Mouse (Mus musculus) urinary bladder, adult 2 months (tissue): ENCODE measurements around the gene Dbr1. TPM values are rescaled to one million over a fixed set of nuclear protein-coding genes. Genes with fewer than 3 reads are reported as not detected.
"Not testable (repeated sequence)": the region's sequence is repeated elsewhere in the genome, so short reads cannot be mapped to it uniquely, and the experiment has no call there.

ENCODE experiments used
- DNase-seq: peaks from one replicate; pipeline ENCODE4 v3.0.0; 2022; ENCODE audit warnings: low spot score
- polyA plus RNA-seq: library from polyadenylated mRNA; depleted of rRNA; stranded (reverse); fragments of >200 nt; gene quantifications from 2 replicates; pipeline ENCODE4 v1.2.3, GENCODE M21; 2012; rRNA removed

The Dbr1 gene
- polyA plus RNA-seq = 14.2 and 15.5 TPM in 2 replicates

GRCm38 (mm10) chr9:99575677-99576480 is at the start of gene Dbr1:
Gene Dbr1, plus strand, starts transcription at chr9:99575799.
- peak; percentile 80 for DNase-seq

- DNase-seq = no peak
Observed at GRCm38 (mm10) chr9:99531865-99532264, 43.7 kb upstream of the Dbr1 start.

GRCm38 (mm10) chr9:99546259-99546658 is 29.3 kb upstream of the Dbr1 start:
- no peak for DNase-seq

GRCm38 (mm10) chr9:99552068-99552467 is 23.5 kb upstream of the Dbr1 start:
- no peak for DNase-seq

GRCm38 (mm10) chr9:99553049-99553448 is 22.6 kb upstream of the Dbr1 start:
- no peak for DNase-seq

- DNase-seq = no peak
Observed at GRCm38 (mm10) chr9:99554052-99554451, 21.5 kb upstream of the Dbr1 start.

GRCm38 (mm10) chr9:99555253-99555652 is 20.3 kb upstream of the Dbr1 start:
- DNase-seq = no peak

GRCm38 (mm10) chr9:99557580-99558300 is 17.9 kb upstream of the Dbr1 start:
- DNase-seq = no peak

GRCm38 (mm10) chr9:99558824-99559556 is 16.6 kb upstream of the Dbr1 start:
- no peak for DNase-seq

- no peak for DNase-seq
Observed at GRCm38 (mm10) chr9:99559557-99559904, 16.1 kb upstream of the Dbr1 start.

- no peak for DNase-seq
Observed at GRCm38 (mm10) chr9:99560389-99560788, 15.2 kb upstream of the Dbr1 start.

- DNase-seq = peak; percentile 30
Observed at GRCm38 (mm10) chr9:99563714-99564113, 11.9 kb upstream of the Dbr1 start.

- DNase-seq = no peak
Observed at GRCm38 (mm10) chr9:99568023-99568346, 7.6 kb upstream of the Dbr1 start.

GRCm38 (mm10) chr9:99568347-99569070 is 7.1 kb upstream of the Dbr1 start, which contains the start of gene Armc8:
Gene Armc8, minus strand, starts transcription at chr9:99568899.
- DNase-seq = peak; percentile 90

GRCm38 (mm10) chr9:99569071-99569397 is 6.6 kb upstream of the Dbr1 start:
- DNase-seq = no peak

GRCm38 (mm10) chr9:99580655-99581054 is 5.1 kb downstream of the Dbr1 start:
- no peak for DNase-seq

GRCm38 (mm10) chr9:99587505-99588202 is 12.1 kb downstream of the Dbr1 start:
- DNase-seq = peak; percentile 55

GRCm38 (mm10) chr9:99591144-99591543 is 15.5 kb downstream of the Dbr1 start:
- no peak for DNase-seq

- DNase-seq = not testable (repeated sequence)
Observed at GRCm38 (mm10) chr9:99599127-99599526, 23.5 kb downstream of the Dbr1 start.

- DNase-seq = no peak
Observed at GRCm38 (mm10) chr9:99603566-99603965, 28.0 kb downstream of the Dbr1 start.

- no peak for DNase-seq
Observed at GRCm38 (mm10) chr9:99612202-99612601, 36.6 kb downstream of the Dbr1 start, which contains the start of gene A4gnt. Gene A4gnt, plus strand, starts transcription at chr9:99612502.
